Mouse (Mus musculus) limb, embryonic 10.5 days (tissue): ENCODE measurements around the gene Afmid. TPM values are rescaled to one million over a fixed set of nuclear protein-coding genes. Genes with fewer than 3 reads are reported as not detected.
A peak's percentile ranks its signal among the peaks of the same experiment; 100 is the strongest.

Source experiments
- DNase-seq: peaks from one replicate; pipeline ENCODE4 v3.0.0-alpha.2; 2017; ENCODE audit warnings: low spot score
- H3K27ac ChIP-seq: fragments of 300-500 bp; sonication (generic); 2 replicates; pipeline ENCODE4 v1.5.1; 2016; ENCODE audit warnings: mild to moderate bottlenecking
- H3K27me3 ChIP-seq: fragments of 300-500 bp; sonication (generic); 2 replicates; pipeline ENCODE4 v1.6.1; 2016; ENCODE audit warnings: low read depth, mild to moderate bottlenecking; ENCODE audit not compliant: poor library complexity, severe bottlenecking
- H3K36me3 ChIP-seq: fragments of 300-500 bp; sonication (generic); 2 replicates; pipeline ENCODE4 v1.6.1; 2016; ENCODE audit warnings: mild to moderate bottlenecking, moderate library complexity
- H3K4me1 ChIP-seq: fragments of 300-500 bp; sonication (generic); 2 replicates; pipeline ENCODE4 v1.6.1; 2016
- H3K4me3 ChIP-seq: fragments of 300-500 bp; sonication (generic); 2 replicates; pipeline ENCODE4 v1.5.1; 2016; ENCODE audit warnings: mild to moderate bottlenecking, moderate library complexity
- H3K9me3 ChIP-seq: fragments of 300-500 bp; sonication (generic); replicated peaks from 2 replicates; pipeline ENCODE4 v1.6.1; 2016; ENCODE audit warnings: mild to moderate bottlenecking
- WGBS: fragments of 180-500 bp; shearing (Covaris S2); methylation state at CpG from one replicate; pipeline ENCODE4 v1.1.7; 2016; 5-methylcytosine and 5-hydroxymethylcytosine counted together
- polyA plus RNA-seq: library from polyadenylated mRNA; unstranded; fragments of >200 nt; fragmentation: Nextera tagmentation; extraction: Ambion mirVana; gene quantifications from 2 replicates; pipeline ENCODE4 v1.2.1, GENCODE M21; 2016

Afmid gene
- polyA plus RNA-seq, 1 experiment from 2014 or later, result 3.3 TPM

GRCm38 (mm10) chr11:117820173-117820572, 5.6 kb upstream of the Afmid start:
- Histone ChIP-seq H3K9me3 (no peaks in the 10 kb centered on the region), H3K27ac (no peak overlapping the region), H3K27me3 (no peaks in the 10 kb centered on the region), H3K36me3 (peaks cover 92% of the 10 kb centered on the region), H3K4me3 (no peak overlapping the region), H3K4me1 (peaks cover 41% of the 10 kb centered on the region)
- 93% methylated on average over 7 of the region's 7 CpGs for WGBS
- DNase-seq, result no peak

GRCm38 (mm10) chr11:117821868-117822267, 3.9 kb upstream of the Afmid start:
- no peak for DNase-seq
- Histone ChIP-seq H3K27me3 (no peaks in the 10 kb centered on the region), H3K4me3 (no peak overlapping the region), H3K36me3 (peaks cover 75% of the 10 kb centered on the region), H3K4me1 (peaks cover 56% of the 10 kb centered on the region), H3K27ac (no peak overlapping the region), H3K9me3 (no peaks in the 10 kb centered on the region)
- 92% methylated on average over 9 of the region's 9 CpGs for WGBS

GRCm38 (mm10) chr11:117822728-117823241, 2.9 kb upstream of the Afmid start:
- Histone ChIP-seq H3K9me3 (no peaks in the 10 kb centered on the region), H3K4me3 (no peak overlapping the region), H3K27ac (no peak overlapping the region), H3K4me1 (peaks cover 65% of the 10 kb centered on the region), H3K36me3 (peaks cover 66% of the 10 kb centered on the region), H3K27me3 (no peaks in the 10 kb centered on the region)
- DNase-seq, result no peak
- WGBS, result 89% methylated on average over 7 of the region's 7 CpGs

GRCm38 (mm10) chr11:117823411-117823810, 2.3 kb upstream of the Afmid start:
- Histone ChIP-seq H3K36me3 (peaks cover 60% of the 10 kb centered on the region), H3K4me1 (peaks cover 70% of the 10 kb centered on the region), H3K27ac (no peak overlapping the region), H3K27me3 (no peaks in the 10 kb centered on the region), H3K4me3 (no peak overlapping the region), H3K9me3 (no peaks in the 10 kb centered on the region)
- no peak for DNase-seq
- WGBS, result 92% methylated on average over 6 of the region's 6 CpGs

- Histone ChIP-seq H3K4me1 (peaks cover 71% of the 10 kb centered on the region), H3K4me3 (peak overlapping the region; percentile 77), H3K27me3 (no peaks in the 10 kb centered on the region), H3K36me3 (peaks cover 51% of the 10 kb centered on the region), H3K9me3 (no peaks in the 10 kb centered on the region), H3K27ac (peak overlapping the region; percentile 96)
- WGBS, result 35% methylated on average over 23 of the region's 23 CpGs
- DNase-seq, result peak; percentile 89
Measured at GRCm38 (mm10) chr11:117824060-117824969, 1.4 kb upstream of the Afmid start.

GRCm38 (mm10) chr11:117826164-117826563, 440 bp downstream of the Afmid start:
- Histone ChIP-seq H3K9me3 (no peaks in the 10 kb centered on the region), H3K27ac (peak overlapping the region; percentile 96), H3K4me3 (peak overlapping the region; percentile 77), H3K36me3 (peaks cover 32% of the 10 kb centered on the region), H3K4me1 (peaks cover 63% of the 10 kb centered on the region), H3K27me3 (no peaks in the 10 kb centered on the region)
- 18% methylated on average over 5 of the region's 5 CpGs for WGBS
- no peak for DNase-seq

- peaks cover 62% of the 10 kb centered on the region for H3K4me1 ChIP-seq
- H3K36me3 ChIP-seq, result peaks cover 25% of the 10 kb centered on the region
- H3K27me3 ChIP-seq, result no peaks in the 10 kb centered on the region
- H3K9me3 ChIP-seq, result no peaks in the 10 kb centered on the region
- H3K27ac ChIP-seq, result peak overlapping the region; percentile 96
- 75% methylated on average over 8 of the region's 8 CpGs for WGBS
- H3K4me3 ChIP-seq, result no peak overlapping the region
- DNase-seq, result no peak
Measured at GRCm38 (mm10) chr11:117826916-117827315, 1.2 kb downstream of the Afmid start.

GRCm38 (mm10) chr11:117827386-117827785, 1.7 kb downstream of the Afmid start:
- DNase-seq, result no peak
- H3K4me3 ChIP-seq, result no peak overlapping the region
- no peaks in the 10 kb centered on the region for H3K27me3 ChIP-seq
- H3K9me3 ChIP-seq, result no peaks in the 10 kb centered on the region
- 43% methylated on average over 3 of the region's 3 CpGs for WGBS
- H3K27ac ChIP-seq, result peak overlapping the region; percentile 96; the same call in 1 of the 2 replicates
- H3K4me1 ChIP-seq, result peaks cover 65% of the 10 kb centered on the region
- H3K36me3 ChIP-seq, result peaks cover 20% of the 10 kb centered on the region

GRCm38 (mm10) chr11:117828149-117828887, 2.6 kb downstream of the Afmid start:
- no peak overlapping the region for H3K4me3 ChIP-seq
- WGBS, result 88% methylated on average over 18 of the region's 18 CpGs
- no peaks in the 10 kb centered on the region for H3K27me3 ChIP-seq
- H3K36me3 ChIP-seq, result peaks cover 11% of the 10 kb centered on the region
- H3K9me3 ChIP-seq, result no peaks in the 10 kb centered on the region
- H3K4me1 ChIP-seq, result peaks cover 60% of the 10 kb centered on the region
- 0 out of 2 replicates have a peak overlapping the region, but pooled peaks have one; percentile 22 for H3K27ac ChIP-seq
- DNase-seq, result no peak

GRCm38 (mm10) chr11:117828888-117829604, 3.3 kb downstream of the Afmid start:
- no peaks in the 10 kb centered on the region for H3K27me3 ChIP-seq
- no peaks in the 10 kb centered on the region for H3K9me3 ChIP-seq
- H3K36me3 ChIP-seq, result peaks cover 3% of the 10 kb centered on the region
- peaks cover 56% of the 10 kb centered on the region for H3K4me1 ChIP-seq
- WGBS, result 65% methylated on average over 9 of the region's 9 CpGs
- no peak for DNase-seq
- H3K27ac ChIP-seq, result no peak overlapping the region
- H3K4me3 ChIP-seq, result no peak overlapping the region

GRCm38 (mm10) chr11:117829671-117830215, 4.0 kb downstream of the Afmid start:
- Histone ChIP-seq H3K36me3 (no peaks in the 10 kb centered on the region), H3K27me3 (no peaks in the 10 kb centered on the region), H3K4me1 (peaks cover 50% of the 10 kb centered on the region), H3K4me3 (no peak overlapping the region), H3K27ac (no peak overlapping the region), H3K9me3 (no peaks in the 10 kb centered on the region)
- 92% methylated on average over 2 of the region's 2 CpGs for WGBS
- no peak for DNase-seq

- H3K4me1 ChIP-seq, result peaks cover 47% of the 10 kb centered on the region
- H3K27ac ChIP-seq, result 0 out of 2 replicates have a peak overlapping the region, but pooled peaks have one; percentile 3
- no peaks in the 10 kb centered on the region for H3K9me3 ChIP-seq
- no peak overlapping the region for H3K4me3 ChIP-seq
- DNase-seq, result no peak
- WGBS, result 84% methylated on average over 9 of the region's 9 CpGs
- H3K36me3 ChIP-seq, result no peaks in the 10 kb centered on the region
- no peaks in the 10 kb centered on the region for H3K27me3 ChIP-seq
Measured at GRCm38 (mm10) chr11:117830401-117830800, 4.7 kb downstream of the Afmid start.
